Mouse (Mus musculus): ENCODE results near the gene Slc28a3.

Slc28a3 gene

DNA sequence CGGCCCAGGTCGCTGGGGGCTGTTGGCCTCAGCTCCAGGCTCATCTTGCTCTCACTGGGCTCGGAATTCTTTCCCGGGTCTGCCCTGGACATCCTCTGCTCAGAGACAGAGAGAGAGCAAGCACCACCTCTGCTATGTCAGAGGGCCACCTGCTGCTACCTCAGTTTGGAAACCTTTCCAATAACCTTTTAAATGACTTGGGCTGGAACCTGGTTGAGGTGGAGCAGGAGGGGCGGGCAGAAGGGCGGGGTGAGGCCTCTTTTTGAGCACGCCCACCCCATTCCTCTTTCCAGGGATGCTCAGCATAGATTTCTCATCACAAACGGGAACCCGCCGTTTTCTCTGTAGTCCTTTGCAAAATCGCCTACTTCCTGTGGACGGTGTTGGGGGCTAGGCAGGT is at the start of gene Slc28a3:
Gene Slc28a3, minus strand, starts transcription at position 162 of the 400 bp plus-strand sequence.
- DNase-seq = no peak

DNA sequence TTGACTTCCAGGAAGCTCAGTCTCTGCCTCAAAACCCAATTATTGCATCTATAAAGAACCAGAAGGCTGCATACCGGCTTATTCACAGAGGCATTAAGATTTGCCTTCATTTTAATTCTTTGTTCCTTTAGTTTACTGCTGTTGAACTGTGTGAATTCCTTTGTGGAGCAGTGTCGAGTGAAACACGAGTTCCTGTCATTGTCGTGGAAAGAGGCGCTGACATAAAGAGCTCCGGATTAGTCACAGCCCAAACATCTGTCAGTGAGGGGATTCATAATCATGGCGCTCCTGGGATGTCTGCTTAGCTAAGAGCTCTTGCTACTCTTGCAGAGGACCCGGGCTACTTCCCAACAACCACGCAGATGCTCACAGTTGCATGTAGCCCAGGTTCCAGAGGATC is 47.3 kb upstream of the Slc28a3 start:
- no peak for DNase-seq

DNA sequence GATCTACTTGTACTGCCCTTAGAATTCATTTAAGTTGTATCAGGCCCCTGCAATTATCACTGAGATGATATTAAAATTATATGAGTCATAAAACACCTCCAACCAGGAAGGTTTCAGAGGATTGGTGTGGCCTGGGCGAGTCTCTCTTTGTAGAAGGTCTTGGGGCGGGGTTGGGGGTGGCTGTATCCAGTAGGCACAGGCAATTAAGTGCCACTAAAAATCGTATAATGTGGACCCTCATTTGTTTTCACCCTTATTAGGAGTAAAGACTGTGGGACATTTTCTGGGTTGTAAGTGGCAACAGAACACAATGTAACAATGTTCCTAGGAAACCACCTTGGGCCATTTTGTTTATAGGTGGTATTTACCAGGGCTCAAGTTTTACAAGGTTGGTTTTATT is 46.2 kb upstream of the Slc28a3 start:
- DNase-seq = no peak

DNA sequence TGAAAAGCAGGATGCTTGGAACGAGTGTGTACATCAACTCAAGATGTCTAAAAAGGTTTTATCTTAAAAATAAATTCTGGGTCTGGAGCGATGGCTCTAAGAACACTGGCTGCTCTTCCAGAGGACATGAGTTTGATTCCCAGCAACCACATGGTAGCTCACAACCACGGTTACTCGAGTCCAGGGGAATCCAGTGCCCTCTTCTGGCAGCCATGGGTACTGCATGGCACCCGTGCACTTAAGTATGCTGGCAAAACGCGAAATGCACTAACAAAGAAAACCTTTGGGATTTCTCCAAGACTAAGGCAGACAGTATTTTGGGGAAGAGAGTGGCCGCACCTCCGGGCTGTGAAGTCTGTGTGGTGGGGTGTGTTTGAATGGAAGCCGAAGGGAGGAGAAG is 44.9 kb upstream of the Slc28a3 start:
- DNase-seq = no peak

DNA sequence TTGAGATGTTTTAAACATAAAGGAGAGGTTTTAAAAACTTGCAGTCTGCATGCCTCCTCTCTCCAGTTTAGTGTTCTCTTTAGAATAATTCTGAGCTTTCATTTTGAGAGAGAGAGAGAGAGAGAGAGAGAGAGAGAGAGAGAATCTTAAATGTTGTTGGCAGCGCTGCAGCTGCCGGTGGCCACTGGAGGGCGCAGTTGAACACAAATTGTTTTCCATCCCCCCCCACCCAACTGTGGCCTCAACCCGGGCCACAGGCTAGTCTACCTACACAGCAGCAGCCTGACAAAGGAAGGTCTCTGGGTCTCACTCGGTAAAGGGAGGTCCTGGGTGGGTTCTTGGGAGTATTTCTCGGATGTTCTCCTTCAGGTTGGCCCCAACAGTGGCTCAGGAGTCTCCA is 29.7 kb upstream of the Slc28a3 start:
- peak; percentile 31 for DNase-seq

DNA sequence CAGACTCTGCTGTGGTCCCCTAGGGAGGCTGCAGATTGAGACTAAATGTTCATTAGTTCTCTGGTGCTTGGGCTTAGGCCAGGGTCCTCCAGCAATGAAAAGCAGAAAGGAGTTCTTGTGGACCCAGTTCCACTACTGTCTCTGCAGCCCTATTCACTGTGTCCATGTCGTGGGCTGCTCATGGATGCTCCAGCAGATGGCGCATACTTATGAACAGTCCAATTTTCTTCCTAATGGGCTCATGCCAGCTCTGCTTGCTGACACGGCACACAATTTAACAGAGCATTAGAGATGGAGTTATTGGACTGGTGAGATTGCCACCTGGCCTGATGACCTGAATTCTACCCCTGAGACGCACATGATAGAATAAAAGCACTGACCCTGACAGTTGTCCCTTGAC is 28.3 kb upstream of the Slc28a3 start:
- DNase-seq = peak; percentile 71

DNA sequence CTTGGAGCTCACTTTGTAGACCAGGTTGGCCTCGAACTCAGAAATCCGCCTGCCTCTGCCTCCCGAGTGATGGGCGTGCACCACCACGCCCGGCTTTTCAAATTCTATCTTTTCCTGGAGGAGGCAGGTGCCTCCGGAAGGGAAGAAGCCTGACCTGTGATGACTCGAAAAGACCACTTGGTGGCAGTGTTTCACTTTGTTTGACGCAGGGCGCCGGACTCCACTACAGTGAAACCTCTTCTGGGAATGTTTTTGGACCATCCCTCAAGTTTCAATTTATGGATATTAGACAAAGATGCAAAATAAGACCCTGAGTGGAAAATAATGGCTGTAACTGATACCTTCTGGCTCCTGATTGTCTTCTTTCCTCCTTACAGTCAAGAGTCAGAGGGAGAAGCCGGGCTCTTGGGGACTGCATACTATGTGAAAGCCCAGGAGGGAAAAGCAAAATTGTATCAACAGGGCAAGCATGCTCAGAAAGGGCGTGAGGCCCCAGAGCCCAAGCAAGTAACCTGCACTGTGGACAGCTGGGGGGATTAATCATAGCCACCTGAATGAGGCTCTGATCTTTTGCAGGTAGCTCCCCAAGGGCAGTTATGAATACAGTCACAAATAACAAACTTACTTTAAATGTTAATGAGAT is 26.8 kb upstream of the Slc28a3 start:
- DNase-seq = peak; percentile 56

DNA sequence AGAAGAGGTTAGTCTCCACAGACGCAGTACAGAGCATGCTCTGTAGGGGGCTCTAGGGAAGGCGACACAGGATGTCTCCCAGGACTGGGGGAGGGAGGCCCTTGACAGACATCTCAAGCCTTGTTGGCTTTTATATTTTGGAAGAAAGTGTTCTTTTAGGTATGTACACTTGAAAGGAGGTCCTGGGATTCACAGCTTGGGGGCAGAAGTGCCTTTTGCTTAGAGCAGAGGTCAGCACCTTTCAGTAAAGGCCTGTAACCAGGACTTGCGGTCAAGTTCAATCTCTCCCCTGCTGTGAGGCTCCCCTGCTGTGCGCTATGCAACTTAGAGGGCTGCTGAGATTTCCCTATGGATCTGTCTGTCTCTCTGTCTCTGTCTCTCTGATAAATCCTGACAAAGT is 23.2 kb upstream of the Slc28a3 start:
- DNase-seq = no peak

DNA sequence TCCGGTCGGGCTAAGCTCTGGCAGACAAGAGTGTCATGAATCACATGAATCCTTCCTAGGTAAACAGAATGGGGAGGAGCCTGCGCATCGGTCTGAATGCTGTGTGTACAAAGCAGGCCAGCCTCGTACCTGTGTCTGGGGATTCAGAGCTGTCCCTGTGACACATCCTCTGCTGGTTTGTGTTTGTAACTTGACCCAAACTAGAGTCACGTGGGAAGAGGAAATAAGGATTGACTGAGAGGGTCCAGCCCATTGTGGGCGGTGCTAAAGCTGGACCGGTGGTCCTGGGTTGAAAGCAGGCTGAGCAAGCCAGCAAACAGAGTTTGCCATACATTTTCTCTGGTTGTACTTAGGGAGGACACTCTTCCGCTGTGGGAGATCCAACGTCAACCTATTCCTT is 20.1 kb upstream of the Slc28a3 start:
- DNase-seq = no peak

DNA sequence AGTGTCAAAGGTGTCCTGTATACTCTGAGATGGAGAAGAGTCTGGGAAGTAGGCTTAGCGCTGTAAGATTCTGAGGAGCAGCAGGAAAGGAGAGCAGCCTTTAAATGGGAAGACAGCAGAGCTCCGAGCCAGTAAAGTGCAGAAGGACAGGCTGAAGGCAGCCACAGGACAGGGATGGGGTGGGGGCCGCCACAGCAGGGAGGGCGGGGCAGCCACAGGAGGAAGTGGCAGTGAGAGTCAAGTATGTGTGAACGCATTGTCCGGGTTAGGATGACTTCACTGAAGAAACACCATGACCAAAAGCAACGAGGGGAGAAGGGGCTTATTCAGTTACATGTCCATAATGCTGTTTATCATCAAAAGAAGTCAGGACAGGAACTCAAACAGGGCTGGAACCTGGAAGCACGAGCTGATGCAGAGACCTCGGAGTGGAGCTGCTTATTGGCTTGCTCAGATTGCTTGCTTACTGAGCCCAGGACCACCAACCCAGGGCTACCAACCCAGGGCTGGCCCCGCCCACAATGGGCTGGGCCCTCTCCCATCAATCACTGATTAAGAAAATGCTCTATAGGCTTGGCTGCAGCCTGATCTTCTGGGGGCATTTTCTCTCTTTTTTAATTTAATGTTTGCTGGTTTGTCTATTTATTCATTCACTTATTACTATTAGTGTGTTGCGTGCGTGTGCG is 18.8 kb upstream of the Slc28a3 start:
- DNase-seq = no peak

DNA sequence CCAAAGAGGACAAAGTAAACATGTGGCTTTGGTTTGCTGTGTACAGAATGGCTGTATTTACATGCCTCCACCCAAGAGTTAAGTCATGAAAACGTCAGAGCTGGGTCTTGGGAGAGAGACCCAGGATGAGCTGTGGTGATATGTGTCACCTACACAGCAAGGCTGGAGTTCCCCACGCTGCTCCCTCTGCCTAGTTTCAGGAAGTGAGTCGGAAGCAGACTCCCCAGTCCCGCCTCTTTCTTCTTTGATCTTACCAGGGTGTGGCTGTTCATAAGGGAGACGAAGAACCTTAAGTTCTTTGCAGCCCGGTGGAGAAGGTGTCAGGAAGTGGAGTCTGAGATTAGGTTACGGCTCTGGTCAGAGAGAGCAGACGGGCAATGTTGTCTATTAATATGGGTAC is 12.0 kb upstream of the Slc28a3 start:
- no peak for DNase-seq

DNA sequence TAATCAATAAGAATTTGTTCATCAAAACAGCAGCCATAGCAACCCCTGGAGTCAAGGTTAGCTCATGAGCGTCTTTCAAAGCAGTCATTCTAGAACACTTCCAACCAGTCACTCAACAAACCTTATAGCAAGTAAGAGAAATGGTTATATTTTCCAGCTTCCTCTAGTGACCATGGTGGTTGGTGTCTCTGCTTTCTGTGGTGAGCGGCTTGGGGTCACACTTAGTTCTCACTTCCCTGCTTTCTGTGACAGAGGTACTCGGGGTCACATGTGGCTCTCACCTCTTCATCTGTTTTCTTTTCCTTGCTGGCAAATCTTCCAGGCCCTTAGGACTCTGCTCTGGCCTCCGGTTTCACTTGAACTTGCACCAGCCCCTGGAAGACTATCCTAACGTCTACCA is 8.6 kb upstream of the Slc28a3 start:
- DNase-seq = no peak

DNA sequence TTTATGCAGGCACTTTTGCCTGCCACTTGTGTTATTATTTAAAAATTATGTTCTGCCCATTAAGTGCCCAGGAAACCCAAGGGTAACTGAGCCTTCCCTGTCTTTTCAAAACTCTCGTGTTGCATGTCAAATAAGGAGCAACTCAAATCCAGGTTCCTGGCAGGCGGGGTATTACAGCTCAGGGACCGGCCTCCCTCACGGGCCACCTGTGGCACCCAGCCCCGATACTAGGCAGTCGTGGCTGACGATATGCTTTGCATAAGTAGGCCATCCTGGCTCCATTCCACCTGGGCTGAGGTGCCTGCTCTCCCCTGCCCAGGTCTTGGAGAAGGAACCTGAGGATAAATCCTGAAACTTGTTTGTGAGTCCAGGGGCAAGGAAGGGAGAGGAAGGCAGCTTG is 618 bp downstream of the Slc28a3 start:
- no peak for DNase-seq

DNA sequence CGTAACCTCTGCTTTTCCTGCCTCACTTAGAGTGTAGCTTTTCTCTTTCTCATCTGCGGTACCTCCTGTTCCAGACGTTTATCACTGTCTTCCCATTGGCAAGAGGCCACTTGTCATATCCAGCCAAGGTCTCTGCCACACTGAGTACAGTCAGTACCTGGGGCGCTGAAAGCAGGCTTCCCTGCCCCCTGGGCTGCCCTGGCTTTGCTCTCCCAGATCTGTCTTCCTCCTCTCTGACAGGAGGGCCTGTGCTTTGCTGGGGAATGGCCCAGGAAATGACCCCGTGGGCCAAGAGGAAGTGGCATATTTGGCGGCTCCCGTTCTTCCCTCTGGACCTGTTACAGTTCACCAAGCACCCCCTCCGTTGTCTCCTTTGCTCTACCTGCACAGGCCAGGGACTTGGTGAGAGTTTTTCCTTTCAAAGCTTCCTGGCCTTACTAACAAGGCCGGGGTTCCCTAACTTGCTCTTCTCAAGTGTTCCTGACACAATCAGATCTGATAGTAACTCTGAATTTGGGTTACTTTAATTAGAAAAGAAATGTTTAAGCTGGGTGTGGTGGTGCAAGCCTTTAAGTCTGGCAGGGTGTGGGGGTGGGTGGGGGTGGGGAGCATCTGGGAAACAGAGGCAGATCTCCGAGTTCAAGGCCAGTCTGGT is 9.3 kb downstream of the Slc28a3 start:
- DNase-seq = no peak

DNA sequence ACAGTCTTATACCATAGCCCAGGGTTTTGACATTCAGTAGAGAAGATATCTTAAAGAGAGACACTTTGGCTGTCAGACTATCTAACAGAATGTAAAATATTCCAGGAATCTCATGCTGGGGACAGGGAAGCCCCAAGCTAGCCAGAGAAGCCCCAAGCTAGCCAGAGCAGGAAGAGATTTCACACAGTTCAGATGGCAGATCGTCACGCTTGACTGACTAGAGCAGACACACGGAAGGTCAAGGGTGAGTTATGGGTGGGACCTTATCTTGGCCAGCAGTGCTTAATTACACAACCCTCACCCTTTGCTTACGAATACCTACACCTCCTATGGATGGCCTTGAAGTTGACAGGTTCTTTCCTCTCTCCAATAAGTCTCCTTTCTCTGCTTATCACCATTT is 12.1 kb downstream of the Slc28a3 start:
- no peak for DNase-seq

DNA sequence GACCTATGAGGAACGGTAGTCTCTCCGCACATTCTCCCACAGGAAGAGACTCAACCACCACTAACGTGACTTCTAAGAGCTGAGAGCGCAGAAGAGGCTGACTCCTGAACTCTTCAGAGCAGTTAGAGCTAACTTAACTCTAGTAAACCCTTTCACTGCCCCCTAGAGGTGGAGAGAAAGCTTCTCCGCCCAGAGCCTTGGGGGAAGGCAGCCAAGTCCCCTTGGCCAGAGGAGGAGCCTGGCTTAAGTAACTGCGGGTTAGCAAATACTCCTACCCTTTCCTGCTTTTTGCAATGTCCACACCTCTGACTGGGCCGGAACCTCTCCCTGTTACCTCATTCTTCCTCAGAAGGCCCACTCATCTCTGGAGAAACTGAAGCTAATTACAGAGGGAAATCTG is 17.5 kb downstream of the Slc28a3 start:
- DNase-seq = peak; percentile 9

DNA sequence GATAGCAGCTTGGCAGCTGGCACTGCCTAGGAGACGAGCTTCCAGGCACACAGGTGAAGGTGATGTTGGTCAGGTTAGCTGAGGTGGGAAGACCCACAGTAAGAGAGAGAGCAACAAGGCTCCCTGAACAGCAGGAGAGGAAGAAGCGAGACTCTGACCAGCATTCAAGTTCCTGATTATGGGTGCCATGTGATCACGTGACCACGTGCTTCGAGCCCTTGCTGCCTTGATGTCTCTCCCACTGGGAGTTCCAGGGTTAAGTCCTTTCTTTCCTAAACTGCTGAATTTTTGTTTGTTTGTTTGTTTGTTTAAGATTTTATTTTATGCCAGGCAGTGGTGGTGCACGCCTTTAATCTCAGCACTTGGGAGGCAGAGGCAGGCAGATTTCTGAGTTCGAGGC is 18.8 kb downstream of the Slc28a3 start:
- DNase-seq = no peak

DNA sequence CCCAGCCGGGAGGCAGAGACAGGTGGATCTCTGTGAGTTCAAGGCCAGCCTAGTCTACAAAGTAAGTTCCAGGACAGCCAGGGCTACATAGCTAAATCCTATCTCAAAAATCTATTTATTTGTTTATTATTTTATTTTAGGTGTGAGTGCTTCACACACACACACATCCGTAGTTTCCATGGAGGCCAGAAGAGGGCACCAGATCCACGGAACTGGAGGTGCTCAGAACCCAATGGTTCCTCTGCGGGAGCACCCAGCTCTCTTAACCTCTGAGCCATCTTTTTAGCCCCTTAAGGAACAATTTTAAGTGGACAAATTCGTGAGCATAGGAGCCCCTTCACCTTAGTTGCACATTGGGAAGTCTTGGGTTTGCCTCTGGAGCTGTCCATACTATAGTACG is 20.0 kb downstream of the Slc28a3 start:
- no peak for DNase-seq

DNA sequence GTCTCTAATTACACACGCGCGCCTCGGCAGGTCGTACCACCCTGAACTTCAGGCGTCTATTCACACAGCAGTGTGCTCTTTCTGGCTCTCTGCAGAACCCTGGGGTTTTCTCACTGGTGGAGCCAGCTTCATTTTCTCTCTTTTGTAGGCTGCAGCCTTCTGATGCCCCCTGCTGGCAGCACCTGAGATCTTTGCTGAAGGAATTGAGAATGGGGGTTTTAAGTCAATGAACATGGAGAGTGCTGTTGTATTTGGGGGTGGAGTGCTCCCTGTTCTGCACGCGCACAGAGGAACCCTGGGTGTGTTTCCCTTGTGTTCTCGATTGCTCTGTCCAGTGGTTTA is 21.2 kb downstream of the Slc28a3 start:
- peak; percentile 30 for DNase-seq

DNA sequence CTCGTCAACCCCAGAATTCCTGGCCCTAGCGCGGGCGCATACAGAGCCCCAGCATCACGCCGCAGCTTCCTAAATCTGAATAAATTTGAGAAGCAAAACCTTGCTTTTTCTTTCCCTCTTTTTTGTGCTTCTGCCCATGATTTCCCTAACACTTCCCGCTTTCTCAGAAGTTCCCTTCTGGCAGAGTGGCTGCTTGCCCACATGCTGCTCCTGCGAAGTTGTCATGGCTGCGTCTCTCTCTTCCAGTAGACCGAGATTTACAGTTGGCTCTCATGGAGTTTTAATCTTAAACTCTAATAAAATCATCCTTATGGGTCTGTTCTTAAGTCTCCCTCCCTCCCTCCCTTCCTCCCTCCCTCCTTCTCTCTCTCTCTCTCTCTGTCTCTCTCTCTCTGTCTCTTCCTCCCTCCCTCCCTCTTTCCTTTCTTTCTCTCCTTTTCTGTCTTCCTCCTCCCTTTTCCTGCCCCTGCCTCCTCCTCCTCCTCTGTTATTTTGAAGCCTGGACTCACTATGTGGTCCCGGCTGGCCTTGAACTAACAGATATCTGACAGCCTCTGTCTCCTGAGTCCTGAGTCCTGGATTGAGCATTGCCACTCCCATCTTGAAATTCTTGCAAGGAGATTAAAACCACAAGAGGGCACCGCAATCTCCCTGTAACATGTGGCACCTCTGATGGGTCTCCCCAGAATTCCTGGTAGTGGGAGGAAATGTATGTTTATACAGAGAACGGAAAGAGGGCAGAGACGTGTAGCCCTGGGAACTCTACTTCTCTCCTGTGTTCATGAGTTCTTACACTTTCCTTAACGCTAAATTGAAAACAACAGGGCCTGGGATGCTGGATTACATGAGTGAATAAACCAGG is 21.8 kb downstream of the Slc28a3 start:
- no peak for DNase-seq

DNA sequence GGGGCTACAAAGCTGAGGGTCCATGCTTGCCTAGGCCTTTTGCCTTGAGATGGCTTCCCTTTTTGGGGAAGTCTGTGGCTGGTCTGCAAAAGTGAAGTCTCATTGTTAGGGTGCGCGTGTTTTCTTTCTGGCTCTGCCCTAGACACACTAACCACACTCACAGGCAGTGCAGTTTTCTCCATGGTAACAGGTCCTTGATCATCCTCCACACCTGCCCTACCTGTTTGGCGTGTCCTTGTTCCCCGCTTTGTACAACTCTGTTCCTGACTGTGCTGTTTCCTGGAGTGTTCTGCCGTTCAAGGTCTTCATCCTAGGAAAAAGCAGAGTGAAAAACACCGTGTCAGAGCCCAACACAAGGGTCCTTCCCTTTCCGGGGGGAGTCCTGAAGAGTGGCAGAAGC is 22.7 kb downstream of the Slc28a3 start:
- no peak for DNase-seq

DNA sequence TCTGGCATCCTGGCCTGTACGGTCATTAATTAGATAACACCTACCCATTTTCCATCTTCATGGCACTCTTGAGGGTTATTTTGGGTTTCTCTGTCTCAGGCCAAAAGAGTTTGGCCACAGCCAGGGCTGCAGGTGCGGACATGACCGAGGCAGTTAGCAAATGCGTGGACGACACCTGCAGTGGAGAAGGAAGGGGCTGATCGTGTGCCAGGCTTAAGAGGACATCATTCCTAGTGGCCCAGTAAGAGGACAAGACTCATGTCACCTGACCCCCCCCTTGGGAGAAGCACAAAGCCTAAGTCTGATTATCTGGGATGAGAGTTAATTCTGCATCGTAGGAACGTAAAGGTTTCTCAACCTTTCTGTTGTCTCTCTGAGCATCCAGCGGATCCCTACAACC is 44.5 kb downstream of the Slc28a3 start:
- no peak for DNase-seq

DNA sequence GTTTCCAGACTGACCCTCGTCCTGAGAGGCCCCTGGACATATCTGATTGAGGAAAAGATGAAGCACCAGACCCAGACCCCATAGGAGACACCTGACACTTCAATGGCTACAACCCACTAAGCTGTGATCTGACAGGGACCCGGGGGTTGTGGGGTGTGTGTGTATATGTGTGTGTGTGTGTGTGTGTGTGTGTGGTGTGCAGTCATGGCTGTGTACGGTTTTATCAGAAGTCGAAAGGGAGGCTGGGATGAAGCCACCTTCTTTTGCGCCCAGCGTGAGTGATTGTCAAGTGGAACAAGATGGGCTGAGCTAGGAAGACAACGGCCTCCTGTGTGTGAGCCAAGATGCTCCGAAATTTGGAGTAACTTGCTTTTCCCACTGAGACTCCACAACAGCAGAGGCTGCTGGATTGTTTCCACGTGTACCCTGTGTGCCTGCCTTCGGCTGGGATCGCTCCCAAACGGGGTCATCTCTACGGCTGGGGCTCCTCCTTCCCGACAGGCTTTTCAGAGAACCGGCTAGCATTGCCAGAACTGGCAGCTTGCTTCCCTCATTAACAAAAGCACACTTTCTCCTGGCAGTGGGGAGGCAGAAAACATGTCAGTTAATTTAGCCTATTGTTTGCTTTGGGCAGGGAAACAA is 50.1 kb downstream of the Slc28a3 start:
- DNase-seq = peak; percentile 75

Measured in cerebellum, adult 11-12 months (tissue).